Mouse (Mus musculus): ENCODE measurements around the gene Gdpd5. TPM values are rescaled to one million over a fixed set of nuclear protein-coding genes. Genes with fewer than 3 reads are reported as not detected.

The Gdpd5 gene
- polyA plus RNA-seq, 1 experiment from 2014 or later = 25.9 TPM

- Histone ChIP-seq H3K4me3 (ENCODE audit: low read depth, low read length) (no peak overlapping the region), H3K9me3 (ENCODE audit: control insufficient read depth, low read length) (no peaks in the 10 kb centered on the region), H3K4me1 (replicated peaks; ENCODE audit: control insufficient read depth, insufficient read depth, low read length) (peaks cover 10% of the 10 kb centered on the region), H3K27me3 (ENCODE audit: control insufficient read depth, insufficient read depth, low read length) (no peaks in the 10 kb centered on the region), H3K36me3 (ENCODE audit: control insufficient read depth, insufficient read depth, low read length) (no peaks in the 10 kb centered on the region), H3K27ac (ENCODE audit: low read depth, low read length) (no peak overlapping the region), H3K4me2 (replicated peaks; ENCODE audit: low read depth, low read length) (no peak overlapping the region), H3K9ac (ENCODE audit: low read depth, low read length) (no peak overlapping the region)
- 74% methylated on average over 2 of the region's 2 CpGs for WGBS
- no peak for ATAC-seq (ENCODE audit: low FRiP score)
- DNase-seq (ENCODE audit: low spot score) = no peak
Measured at GRCm38 (mm10) chr7:99392696-99393095, 11.5 kb downstream of the Gdpd5 start.

- DNase-seq (ENCODE audit: low spot score) (no peak), ATAC-seq (ENCODE audit: low FRiP score) (no peak)
- no peaks in the 10 kb centered on the region for H3K36me3 ChIP-seq (ENCODE audit: control insufficient read depth, insufficient read depth, low read length)
- 86% methylated on average over 13 of the region's 13 CpGs for WGBS
- H3K27me3 ChIP-seq (ENCODE audit: control insufficient read depth, insufficient read depth, low read length) = no peaks in the 10 kb centered on the region
- H3K9ac ChIP-seq (ENCODE audit: low read depth, low read length) = no peak overlapping the region
- H3K9me3 ChIP-seq (ENCODE audit: control insufficient read depth, low read length) = no peaks in the 10 kb centered on the region
- peaks cover 10% of the 10 kb centered on the region for H3K4me1 ChIP-seq (replicated peaks; ENCODE audit: control insufficient read depth, insufficient read depth, low read length)
- no peak overlapping the region for H3K4me2 ChIP-seq (replicated peaks; ENCODE audit: low read depth, low read length)
- H3K27ac ChIP-seq (ENCODE audit: low read depth, low read length) = no peak overlapping the region
- no peak overlapping the region for H3K4me3 ChIP-seq (ENCODE audit: low read depth, low read length)
Measured at GRCm38 (mm10) chr7:99393711-99394325, 12.6 kb downstream of the Gdpd5 start.

GRCm38 (mm10) chr7:99395385-99395784 is 14.2 kb downstream of the Gdpd5 start:
- ATAC-seq (ENCODE audit: low FRiP score) = no peak
- Histone ChIP-seq H3K27ac (ENCODE audit: low read depth, low read length) (no peak overlapping the region), H3K4me3 (ENCODE audit: low read depth, low read length) (no peak overlapping the region), H3K27me3 (ENCODE audit: control insufficient read depth, insufficient read depth, low read length) (no peaks in the 10 kb centered on the region), H3K9me3 (ENCODE audit: control insufficient read depth, low read length) (no peaks in the 10 kb centered on the region), H3K4me1 (replicated peaks; ENCODE audit: control insufficient read depth, insufficient read depth, low read length) (peaks cover 5% of the 10 kb centered on the region; the same call in 1 of the 2 replicates), H3K4me2 (replicated peaks; ENCODE audit: low read depth, low read length) (no peak overlapping the region), H3K36me3 (ENCODE audit: control insufficient read depth, insufficient read depth, low read length) (no peaks in the 10 kb centered on the region), H3K9ac (ENCODE audit: low read depth, low read length) (no peak overlapping the region)
- DNase-seq (ENCODE audit: low spot score) = no peak
- WGBS = 83% methylated on average over 4 of the region's 4 CpGs

- peaks cover 2% of the 10 kb centered on the region; the same call in 1 of the 2 replicates for H3K4me1 ChIP-seq (replicated peaks; ENCODE audit: control insufficient read depth, insufficient read depth, low read length)
- DNase-seq (ENCODE audit: low spot score) (no peak), ATAC-seq (ENCODE audit: low FRiP score) (no peak)
- WGBS = 69% methylated on average over 11 of the region's 11 CpGs
- H3K4me3 ChIP-seq (ENCODE audit: low read depth, low read length) = no peak overlapping the region
- H3K9me3 ChIP-seq (ENCODE audit: control insufficient read depth, low read length) = no peaks in the 10 kb centered on the region
- H3K27me3 ChIP-seq (ENCODE audit: control insufficient read depth, insufficient read depth, low read length) = no peaks in the 10 kb centered on the region
- no peak overlapping the region for H3K27ac ChIP-seq (ENCODE audit: low read depth, low read length)
- no peaks in the 10 kb centered on the region for H3K36me3 ChIP-seq (ENCODE audit: control insufficient read depth, insufficient read depth, low read length)
- no peak overlapping the region for H3K9ac ChIP-seq (ENCODE audit: low read depth, low read length)
- no peak overlapping the region for H3K4me2 ChIP-seq (replicated peaks; ENCODE audit: low read depth, low read length)
Measured at GRCm38 (mm10) chr7:99395908-99396616, 14.8 kb downstream of the Gdpd5 start.

GRCm38 (mm10) chr7:99396994-99397659 is 15.9 kb downstream of the Gdpd5 start:
- WGBS = 80% methylated on average over 11 of the region's 11 CpGs
- Histone ChIP-seq H3K9ac (ENCODE audit: low read depth, low read length) (no peak overlapping the region), H3K4me1 (replicated peaks; ENCODE audit: control insufficient read depth, insufficient read depth, low read length) (peaks cover 2% of the 10 kb centered on the region; the same call in 1 of the 2 replicates), H3K36me3 (ENCODE audit: control insufficient read depth, insufficient read depth, low read length) (no peaks in the 10 kb centered on the region), H3K27ac (ENCODE audit: low read depth, low read length) (no peak overlapping the region), H3K9me3 (ENCODE audit: control insufficient read depth, low read length) (no peaks in the 10 kb centered on the region), H3K27me3 (ENCODE audit: control insufficient read depth, insufficient read depth, low read length) (no peaks in the 10 kb centered on the region), H3K4me3 (ENCODE audit: low read depth, low read length) (no peak overlapping the region), H3K4me2 (replicated peaks; ENCODE audit: low read depth, low read length) (no peak overlapping the region)
- ATAC-seq (ENCODE audit: low FRiP score) = no peak
- no peak for DNase-seq (ENCODE audit: low spot score)

GRCm38 (mm10) chr7:99401373-99401772 is 20.2 kb downstream of the Gdpd5 start:
- no peaks in the 10 kb centered on the region for H3K36me3 ChIP-seq (ENCODE audit: control insufficient read depth, insufficient read depth, low read length)
- WGBS = 70% methylated on average over 8 of the region's 8 CpGs
- H3K27ac ChIP-seq (ENCODE audit: low read depth, low read length) = no peak overlapping the region
- no peak for ATAC-seq (ENCODE audit: low FRiP score)
- no peak overlapping the region for H3K4me2 ChIP-seq (replicated peaks; ENCODE audit: low read depth, low read length)
- H3K4me1 ChIP-seq (replicated peaks; ENCODE audit: control insufficient read depth, insufficient read depth, low read length) = peaks cover 3% of the 10 kb centered on the region; the same call in 1 of the 2 replicates
- no peak overlapping the region for H3K4me3 ChIP-seq (ENCODE audit: low read depth, low read length)
- H3K9me3 ChIP-seq (ENCODE audit: control insufficient read depth, low read length) = no peaks in the 10 kb centered on the region
- H3K27me3 ChIP-seq (ENCODE audit: control insufficient read depth, insufficient read depth, low read length) = no peaks in the 10 kb centered on the region
- no peak for DNase-seq (ENCODE audit: low spot score)
- no peak overlapping the region for H3K9ac ChIP-seq (ENCODE audit: low read depth, low read length)

GRCm38 (mm10) chr7:99402477-99402876 is 21.3 kb downstream of the Gdpd5 start:
- Histone ChIP-seq H3K4me1 (replicated peaks; ENCODE audit: control insufficient read depth, insufficient read depth, low read length) (peaks cover 3% of the 10 kb centered on the region; the same call in 1 of the 2 replicates), H3K36me3 (ENCODE audit: control insufficient read depth, insufficient read depth, low read length) (no peaks in the 10 kb centered on the region), H3K27me3 (ENCODE audit: control insufficient read depth, insufficient read depth, low read length) (no peaks in the 10 kb centered on the region), H3K4me2 (replicated peaks; ENCODE audit: low read depth, low read length) (no peak overlapping the region), H3K9ac (ENCODE audit: low read depth, low read length) (no peak overlapping the region), H3K27ac (ENCODE audit: low read depth, low read length) (no peak overlapping the region), H3K4me3 (ENCODE audit: low read depth, low read length) (no peak overlapping the region), H3K9me3 (ENCODE audit: control insufficient read depth, low read length) (no peaks in the 10 kb centered on the region)
- DNase-seq (ENCODE audit: low spot score) (no peak), ATAC-seq (ENCODE audit: low FRiP score) (no peak)
- WGBS = 69% methylated on average over 6 of the region's 6 CpGs

GRCm38 (mm10) chr7:99403254-99403653 is 22.0 kb downstream of the Gdpd5 start:
- H3K36me3 ChIP-seq (ENCODE audit: control insufficient read depth, insufficient read depth, low read length) = no peaks in the 10 kb centered on the region

More at GRCm38 (mm10) chr7:99403254-99403653, 22.0 kb downstream of the Gdpd5 start:
- no peak overlapping the region for H3K4me3 ChIP-seq (ENCODE audit: low read depth, low read length)
- H3K4me2 ChIP-seq (replicated peaks; ENCODE audit: low read depth, low read length) = no peak overlapping the region
- 77% methylated on average over 7 of the region's 7 CpGs for WGBS
- no peaks in the 10 kb centered on the region for H3K27me3 ChIP-seq (ENCODE audit: control insufficient read depth, insufficient read depth, low read length)
- H3K9ac ChIP-seq (ENCODE audit: low read depth, low read length) = no peak overlapping the region
- ATAC-seq (ENCODE audit: low FRiP score) = no peak
- no peak overlapping the region for H3K27ac ChIP-seq (ENCODE audit: low read depth, low read length)
- H3K9me3 ChIP-seq (ENCODE audit: control insufficient read depth, low read length) = no peaks in the 10 kb centered on the region
- DNase-seq (ENCODE audit: low spot score) = no peak
- peaks cover 3% of the 10 kb centered on the region; the same call in 1 of the 2 replicates for H3K4me1 ChIP-seq (replicated peaks; ENCODE audit: control insufficient read depth, insufficient read depth, low read length)
